Mouse (Mus musculus): ENCODE measurements at regions not wholly inside any gene's neighbourhood (a gene's known extent, or its start where the extent isn't known, plus 50 kb on each side); places are given as distances from the start of the nearest gene placed in this dataset.

DNA sequence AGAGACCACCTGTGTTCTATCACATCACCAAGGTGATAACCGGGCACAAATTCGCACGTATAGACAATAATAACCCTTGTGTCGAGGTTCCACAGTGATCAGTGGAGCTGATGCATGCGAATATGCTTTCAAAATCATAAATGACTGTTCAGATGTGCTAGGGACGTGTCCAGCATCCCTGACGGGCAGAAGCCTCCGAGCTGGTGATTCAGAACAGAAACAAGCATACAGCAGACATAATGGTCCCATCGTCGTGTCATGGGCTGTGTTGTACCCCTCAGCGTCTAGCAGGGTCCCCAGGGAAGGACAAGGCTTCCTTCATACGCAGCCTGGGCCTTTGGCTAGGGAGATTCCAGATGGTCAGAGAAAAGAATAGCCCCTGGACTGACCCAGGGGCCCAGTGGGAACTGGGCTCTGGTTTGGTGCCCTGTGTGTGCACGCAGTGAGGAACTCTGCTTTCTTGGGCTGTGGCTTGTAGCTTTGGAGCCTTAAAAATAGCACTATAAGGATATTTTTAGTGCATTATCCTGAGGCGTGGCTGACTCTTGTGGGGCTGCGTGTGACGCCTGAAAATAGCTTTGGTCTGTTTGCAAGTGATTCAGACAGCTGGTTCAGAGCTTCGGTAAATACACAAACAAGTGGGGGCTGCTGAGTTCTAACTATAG, 137.3 kb downstream of the Fam43a start:
- DNase-seq (ENCODE audit: low read depth): no peak

DNA sequence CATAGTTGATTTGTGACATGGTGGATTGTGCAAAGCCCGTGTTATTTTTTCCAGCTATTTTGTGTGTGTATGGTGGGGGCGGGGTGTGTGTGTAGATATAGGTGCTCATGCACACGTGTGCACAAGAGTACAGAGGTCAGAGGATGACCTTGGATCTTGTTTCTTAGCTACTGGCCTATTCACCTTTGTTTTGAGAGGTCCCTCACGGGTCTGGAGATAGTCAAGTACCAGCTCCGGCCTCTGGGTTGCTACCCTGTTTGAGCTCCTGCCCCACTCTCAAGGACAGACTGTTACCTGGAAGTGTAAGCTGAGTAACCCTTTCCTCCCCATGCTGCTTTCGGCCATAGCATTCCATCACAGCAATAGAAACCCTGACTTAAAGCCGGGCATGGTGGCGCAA, 138.0 kb downstream of the Fam43a start:
- DNase-seq (ENCODE audit: low read depth): no peak

- no peak for DNase-seq (ENCODE audit: low read depth)
These were observed 140.1 kb downstream of the Fam43a start for GRCm38 (mm10) chr16:30739651-30740050.

DNA sequence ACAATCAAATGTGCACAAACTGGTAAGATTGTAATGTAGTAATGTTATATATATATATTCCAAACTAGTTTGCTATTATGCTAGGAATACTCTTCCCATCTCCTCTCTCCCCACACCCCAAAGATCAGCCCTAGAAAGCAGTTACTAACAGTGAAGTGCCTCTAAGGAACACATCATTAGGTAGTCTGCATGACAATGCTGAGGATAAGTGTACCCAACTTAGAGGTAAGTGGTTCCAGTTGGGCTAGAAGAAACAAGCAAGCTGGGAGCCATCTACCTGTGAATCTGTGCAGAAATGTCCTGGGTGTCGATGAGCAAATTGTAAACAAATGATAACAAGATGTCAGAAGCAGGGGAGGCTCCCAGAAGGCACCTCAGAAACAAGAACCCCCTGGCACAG, 141.7 kb downstream of the Fam43a start:
- no peak for DNase-seq (ENCODE audit: low read depth)

DNA sequence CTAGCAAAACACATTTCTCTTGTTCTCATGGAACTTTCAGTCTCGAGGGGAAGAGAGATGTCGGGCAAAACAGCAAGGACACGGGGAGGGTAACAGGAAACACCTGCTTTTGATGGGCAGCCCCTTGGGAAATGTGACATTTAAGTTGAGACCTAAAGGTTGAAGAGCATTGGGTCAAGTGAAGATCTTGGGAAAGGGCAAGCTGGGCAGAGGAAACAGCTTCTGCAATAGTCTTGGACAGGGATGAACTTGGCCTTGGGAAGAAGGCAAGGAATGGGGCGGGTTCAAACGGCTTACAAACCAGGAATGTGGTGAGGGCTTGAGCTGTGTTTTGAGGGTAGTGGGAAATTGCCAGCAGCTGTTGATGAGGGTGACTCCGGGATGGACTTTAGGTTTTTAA, 143.0 kb downstream of the Fam43a start:
- no peak for DNase-seq (ENCODE audit: low read depth)

GRCm38 (mm10) chr16:30743566-30743965, 144.0 kb downstream of the Fam43a start:
- DNase-seq (ENCODE audit: low read depth): no peak

- DNase-seq (ENCODE audit: low read depth): no peak
These were observed 144.7 kb downstream of the Fam43a start for GRCm38 (mm10) chr16:30744237-30744636.

- no peak for DNase-seq (ENCODE audit: low read depth)
These were observed 146.2 kb downstream of the Fam43a start for GRCm38 (mm10) chr16:30745598-30746181.

- no peak for DNase-seq (ENCODE audit: low read depth)
These were observed 146.7 kb downstream of the Fam43a start for GRCm38 (mm10) chr16:30746211-30746610.

DNA sequence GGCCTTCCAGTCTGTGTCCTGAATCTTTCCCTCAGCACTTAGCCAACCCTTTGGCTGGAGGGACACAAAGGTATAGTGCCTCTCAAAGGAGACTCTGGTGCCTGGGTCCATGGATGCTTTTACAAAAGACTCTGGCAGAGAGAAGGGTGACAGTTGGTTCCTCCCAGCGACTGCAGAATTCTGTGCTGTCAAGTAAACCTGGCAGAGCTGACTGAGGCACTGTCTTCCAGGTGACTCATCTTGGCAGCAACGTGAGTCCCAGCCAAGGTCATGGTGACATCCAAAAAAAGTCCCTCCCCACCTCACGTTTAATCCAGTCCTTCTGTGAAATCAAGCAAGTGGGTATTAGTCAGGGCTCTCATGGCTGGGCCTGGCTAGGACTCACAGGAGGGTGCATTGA, 150.3 kb downstream of the Fam43a start:
- DNase-seq (ENCODE audit: low read depth): no peak

- DNase-seq (ENCODE audit: low read depth): no peak
These were observed 156.2 kb downstream of the Fam43a start for GRCm38 (mm10) chr16:30755771-30756170.

DNA sequence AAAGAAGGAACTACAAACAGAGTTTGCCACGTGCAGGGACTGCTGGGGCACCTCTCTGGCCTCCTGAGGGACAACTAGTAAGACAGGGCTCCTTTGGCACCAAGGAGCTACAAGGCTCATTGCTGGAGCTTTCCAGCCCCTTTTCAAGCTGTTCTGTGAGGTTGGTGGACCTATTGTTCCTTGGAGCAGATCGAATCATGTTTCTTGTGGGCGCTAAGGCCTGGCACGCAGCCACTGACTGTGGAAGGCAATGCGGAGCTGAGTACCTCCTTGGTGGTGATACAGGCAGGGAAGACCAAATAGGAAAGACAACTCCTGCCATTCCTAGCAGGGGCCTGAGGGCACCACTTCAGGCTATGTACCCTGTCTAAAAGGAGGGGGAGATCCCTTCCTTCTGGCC, 157.2 kb downstream of the Fam43a start:
- DNase-seq (ENCODE audit: low read depth): no peak

DNA sequence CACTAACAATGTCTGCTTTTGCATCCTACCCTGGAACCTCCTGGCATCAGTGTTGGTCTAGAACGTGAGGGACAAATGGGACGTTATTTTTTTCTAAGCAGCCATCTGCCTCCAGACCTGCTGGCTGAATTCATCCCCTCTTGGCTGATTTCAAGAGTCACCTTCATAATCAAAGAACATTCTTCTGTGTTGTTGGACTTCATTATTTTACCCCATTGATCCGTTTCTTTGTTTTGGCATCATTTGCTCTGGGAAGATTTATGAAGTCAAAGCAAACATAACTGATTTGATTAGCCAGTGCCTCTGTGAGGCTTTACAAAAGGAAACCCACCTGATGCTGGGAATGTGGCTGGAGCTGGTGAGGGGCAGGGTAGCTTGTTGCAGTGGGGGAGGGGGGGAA, 158.0 kb downstream of the Fam43a start:
- DNase-seq (ENCODE audit: low read depth): no peak

GRCm38 (mm10) chr16:30758041-30758440, 158.5 kb downstream of the Fam43a start:
- DNase-seq (ENCODE audit: low read depth): no peak

DNA sequence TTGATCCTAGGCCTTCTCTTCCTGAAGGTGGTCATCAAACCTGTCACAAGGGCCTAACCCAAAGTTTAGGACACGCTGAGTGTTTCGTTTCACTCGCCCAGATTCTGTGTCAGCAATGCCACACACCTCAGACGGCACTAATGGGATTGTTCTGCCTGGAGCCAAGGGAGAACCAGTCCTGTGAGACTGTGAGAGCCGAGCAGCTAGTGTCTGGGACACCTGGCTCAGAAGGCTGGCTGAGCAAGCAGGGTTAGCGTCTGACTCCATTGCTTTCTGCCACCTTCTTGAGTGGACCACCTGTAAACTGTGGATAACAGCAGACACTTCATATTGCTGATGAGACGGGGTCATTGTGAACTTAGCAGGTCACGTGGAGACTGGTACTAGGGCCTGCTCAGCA, 160.0 kb downstream of the Fam43a start:
- no peak for DNase-seq (ENCODE audit: low read depth)

GRCm38 (mm10) chr16:30761201-30761710, 161.7 kb downstream of the Fam43a start:
- no peak for DNase-seq (ENCODE audit: low read depth)

DNA sequence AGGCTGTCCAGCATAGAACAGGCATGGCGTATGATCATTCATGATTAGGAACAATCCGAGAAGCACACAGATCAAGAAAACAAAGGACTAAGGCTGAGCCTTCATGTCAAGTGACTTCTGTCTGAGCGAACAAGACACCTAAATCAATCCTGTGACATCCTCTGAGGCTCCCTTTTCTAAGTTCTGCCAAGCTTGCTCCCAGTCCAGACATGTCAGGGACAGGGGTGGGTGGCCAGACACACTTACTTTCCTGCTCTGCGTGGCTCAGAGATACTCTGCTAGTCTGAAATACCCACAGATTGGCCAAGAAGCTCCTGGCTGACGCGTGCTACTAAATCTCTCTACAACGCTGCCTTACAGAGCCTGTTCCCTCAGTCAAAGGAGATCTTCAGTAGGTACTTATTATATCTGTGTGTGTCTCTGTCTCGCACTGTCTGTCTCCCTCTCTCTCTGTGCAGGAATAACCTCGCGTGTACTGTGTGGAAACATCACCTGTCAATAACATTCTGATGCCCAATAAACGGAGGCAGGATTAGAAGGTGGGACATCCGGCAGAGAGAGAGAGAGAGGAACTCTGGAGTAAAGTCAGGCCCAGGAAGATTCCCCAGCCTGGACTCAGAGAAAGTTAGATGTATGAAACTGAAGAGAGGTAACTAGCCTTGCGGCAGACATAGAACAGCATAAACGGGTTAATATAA, 163.5 kb downstream of the Fam43a start:
- no peak for DNase-seq (ENCODE audit: low read depth)

DNA sequence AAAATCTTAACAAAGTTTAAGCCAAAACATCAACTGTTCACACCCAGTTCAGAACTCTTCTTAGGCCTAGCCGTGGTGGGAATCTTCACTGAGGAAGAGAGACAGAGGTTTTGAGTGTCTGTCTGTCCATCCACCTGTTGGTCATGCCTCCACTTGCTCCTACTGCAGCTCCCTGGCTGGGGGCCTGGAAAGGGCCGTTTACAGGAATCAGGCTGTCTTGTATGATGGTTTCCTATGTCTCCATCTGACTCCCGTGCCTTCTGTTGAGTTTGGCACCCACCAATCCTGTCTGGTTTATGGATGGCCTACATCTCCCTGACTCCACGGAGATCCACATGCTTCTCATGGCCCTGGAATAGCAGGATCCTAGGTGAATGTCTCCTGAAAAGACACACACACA, 166.1 kb downstream of the Fam43a start:
- DNase-seq (ENCODE audit: low read depth): no peak

GRCm38 (mm10) chr16:30769007-30769442, 169.5 kb downstream of the Fam43a start:
- DNase-seq (ENCODE audit: low read depth): no peak

GRCm38 (mm10) chr16:30769467-30769866, 169.9 kb downstream of the Fam43a start:
- no peak for DNase-seq (ENCODE audit: low read depth)

- no peak for DNase-seq (ENCODE audit: low read depth)
These were observed 173.3 kb downstream of the Fam43a start for GRCm38 (mm10) chr16:30772802-30773201.

DNA sequence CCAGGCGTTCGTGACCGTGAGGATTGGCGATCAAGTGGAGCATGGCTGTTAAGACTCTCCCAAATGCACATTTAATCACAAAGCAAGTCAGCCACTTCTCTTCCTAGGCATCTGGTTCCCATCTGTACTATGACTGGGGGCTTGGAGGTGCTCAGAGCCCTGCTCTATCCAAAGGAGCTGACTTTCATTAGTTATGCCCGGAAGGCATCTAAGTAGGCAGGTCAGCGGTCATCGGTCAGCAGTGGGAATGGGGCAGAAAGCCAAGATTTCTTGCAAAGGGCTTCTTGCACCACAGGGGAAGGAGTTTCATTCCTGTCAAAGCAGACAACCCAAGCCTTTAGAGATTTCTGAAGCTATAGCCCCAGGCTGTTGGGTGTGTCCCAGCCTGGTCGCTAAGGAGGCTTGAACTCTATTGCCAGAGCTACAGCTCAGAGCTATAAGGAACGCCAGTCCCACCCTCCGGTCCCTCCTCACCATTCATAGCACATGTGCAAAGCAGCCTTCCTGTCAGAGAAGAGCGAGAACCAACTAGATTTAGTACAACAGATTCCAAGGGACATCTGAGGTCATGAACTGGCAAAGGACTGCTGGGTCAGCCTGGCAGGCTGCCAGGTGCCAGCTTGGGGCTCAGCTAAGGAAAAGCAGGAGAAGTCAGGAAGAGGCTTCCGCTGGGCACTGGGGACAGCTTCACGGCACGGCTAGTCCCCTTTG, 175.6 kb downstream of the Fam43a start:
- no peak for DNase-seq (ENCODE audit: low read depth)

Measured in c-Kit-positive CD71-negative TER-119-negative erythroid progenitor cells, embryonic 14.5 days (primary cell).